Mouse (Mus musculus): ENCODE measurements around the gene Taf8.

- TF ChIP-seq CTCF (IDR thresholded peaks at IDR 0.05; ENCODE audit: low read depth) = peak; percentile 73
- no peak for TF ChIP-seq EP300 (IDR thresholded peaks at IDR 0.05; ENCODE audit: low read depth)
Measured at GRCm38 (mm10) chr17:47475714-47476113, 26.4 kb downstream of the Taf8 start.

All from liver, postnatal 0 days (tissue).